Mouse (Mus musculus) mouse embryonic stem cell (cell line): ENCODE results near the gene Il25.
"Not testable (repeated sequence)": the region's sequence is repeated elsewhere in the genome, so short reads cannot be mapped to it uniquely, and the experiment has no call there.

ENCODE experiments used
- in situ Hi-C, 2 experiments: fragments of 300-500 bp; cut with MboI; formaldehyde crosslinking; loops; 1 replicate in 1 of 2; 3 replicates in 1 of 2; pipeline ENCODE4 v1.14.3; 2019 to 2020; ENCODE audit warnings: low sequenced_read_pairs in 2 of 2, low pct_unique_long_range_greater_than_20kb in 1 of 2, mixed read lengths in 1 of 2; ENCODE audit not compliant: unreplicated experiment in 1 of 2

The Il25 gene

DNA sequence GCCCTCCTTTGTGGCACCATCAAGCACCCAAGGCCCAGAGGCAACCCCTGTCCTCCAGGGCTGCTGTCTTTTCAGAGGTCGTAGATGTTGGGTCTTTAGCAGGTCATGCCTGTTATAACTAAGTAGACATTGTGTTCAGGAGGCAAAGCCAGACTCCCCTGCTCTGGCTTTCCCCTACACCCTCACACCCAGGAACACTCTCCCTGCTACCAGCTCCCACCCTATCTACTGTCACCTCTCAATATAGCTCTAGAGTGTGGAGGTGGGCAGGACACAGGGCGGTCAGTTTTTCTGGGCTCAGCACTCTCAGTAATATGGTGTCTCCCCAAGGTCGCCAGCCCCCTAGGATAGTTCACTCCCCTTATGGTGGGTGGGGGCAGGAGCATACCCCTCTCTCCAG, 35.4 kb downstream of the Il25 start:
- in situ Hi-C loops, result no loop called here

DNA sequence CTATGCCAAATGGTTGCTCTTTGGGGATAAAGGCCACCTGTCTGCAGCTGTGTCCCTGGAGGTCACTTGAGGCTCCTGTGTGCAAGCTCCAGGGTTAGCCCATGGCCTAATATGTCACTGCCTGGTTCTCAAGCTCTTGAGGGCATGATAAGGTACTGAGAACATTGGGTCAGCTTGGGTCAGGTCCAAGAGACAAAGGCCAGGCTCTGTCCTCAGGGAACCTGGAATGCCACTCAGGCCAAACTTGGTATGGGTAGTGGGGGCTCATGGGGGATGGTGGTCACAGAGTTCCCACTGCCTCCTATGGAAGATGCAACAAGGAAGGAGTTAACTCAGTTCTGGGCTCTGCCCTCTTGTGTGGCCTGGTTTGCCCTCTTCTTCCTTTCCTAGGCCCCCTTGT, 35.8 kb downstream of the Il25 start:
- in situ Hi-C loops, result no loop called here

DNA sequence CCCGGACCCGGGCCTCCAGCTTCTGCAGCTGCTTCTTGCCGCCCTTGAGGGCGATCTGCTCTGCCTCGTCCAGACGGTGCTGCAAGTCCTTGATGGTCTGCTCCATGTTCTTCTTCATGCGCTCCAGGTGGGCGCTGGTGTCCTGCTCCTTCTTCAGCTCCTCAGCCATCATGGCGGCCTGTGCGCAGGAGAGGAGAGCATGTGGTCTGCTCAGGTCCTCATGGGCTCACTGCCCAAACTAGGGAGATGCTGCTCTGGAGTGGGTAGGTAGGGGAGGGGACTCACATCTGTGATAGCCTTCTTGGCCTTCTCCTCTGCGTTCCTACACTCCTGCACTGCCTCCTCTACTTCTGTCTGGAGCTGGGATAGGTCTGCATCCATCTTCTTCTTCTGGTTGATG, 40.3 kb downstream of the Il25 start:
- in situ Hi-C loops, result not testable (repeated sequence)

DNA sequence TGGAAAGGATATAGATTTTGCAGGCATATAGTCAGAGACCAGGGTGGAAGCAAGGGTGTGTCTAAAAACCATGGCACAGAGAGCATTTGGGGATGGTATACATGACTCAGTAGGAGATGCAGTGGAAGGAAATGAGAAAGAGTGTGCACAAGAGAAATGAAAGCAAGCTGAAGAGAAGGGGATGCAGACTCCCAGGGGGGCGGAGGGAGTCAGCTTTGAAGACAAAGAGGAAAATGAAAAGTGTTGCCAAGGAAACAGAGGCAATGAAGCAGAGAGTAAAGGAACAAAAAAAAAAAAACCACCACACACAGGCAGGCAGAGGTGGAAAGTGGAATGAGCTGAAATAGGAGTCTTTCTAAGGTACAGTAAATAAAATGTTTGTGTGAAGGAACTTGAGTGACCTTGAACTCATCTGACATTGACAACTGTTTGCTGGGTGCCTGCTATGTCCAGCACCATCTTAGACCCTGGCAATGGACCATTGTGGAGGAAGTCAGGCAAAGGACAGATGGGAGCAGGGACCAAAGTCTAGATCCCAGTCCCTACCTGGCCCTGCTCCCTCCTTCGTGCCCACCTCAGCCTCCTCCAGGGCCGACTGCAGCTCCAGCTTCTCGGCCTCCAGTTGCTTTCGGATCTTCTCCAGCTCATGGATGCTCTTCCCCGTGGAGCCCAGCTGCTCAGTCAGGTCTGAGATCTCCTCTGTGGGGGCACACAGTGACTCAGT, 41.7 kb downstream of the Il25 start:
- in situ Hi-C loops, result no loop called here

DNA sequence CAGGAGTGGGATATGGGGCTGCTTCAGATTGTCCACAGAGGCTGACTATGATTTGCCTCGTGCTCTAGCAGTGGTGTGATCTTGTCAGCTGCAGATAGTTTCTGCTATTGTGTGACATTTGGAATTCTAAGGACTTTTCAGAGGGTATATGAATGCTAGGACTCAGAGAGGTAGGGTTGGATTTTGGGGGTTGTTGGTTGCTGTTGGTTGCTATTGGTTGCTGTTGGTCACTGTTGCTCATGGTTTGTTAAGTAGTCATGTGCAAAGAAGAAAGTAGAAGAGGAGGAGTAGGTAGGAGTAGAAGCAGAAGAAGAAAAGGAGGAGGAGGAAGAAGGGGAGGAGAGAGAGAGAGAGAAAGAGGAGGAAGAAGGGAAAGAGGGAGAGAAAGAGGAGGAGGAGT, 44.1 kb downstream of the Il25 start, which contains the start of gene Gm17428:
Gene Gm17428, plus strand, starts transcription at position 301 of the 400 bp plus-strand sequence.
- in situ Hi-C loops, result no loop called here

DNA sequence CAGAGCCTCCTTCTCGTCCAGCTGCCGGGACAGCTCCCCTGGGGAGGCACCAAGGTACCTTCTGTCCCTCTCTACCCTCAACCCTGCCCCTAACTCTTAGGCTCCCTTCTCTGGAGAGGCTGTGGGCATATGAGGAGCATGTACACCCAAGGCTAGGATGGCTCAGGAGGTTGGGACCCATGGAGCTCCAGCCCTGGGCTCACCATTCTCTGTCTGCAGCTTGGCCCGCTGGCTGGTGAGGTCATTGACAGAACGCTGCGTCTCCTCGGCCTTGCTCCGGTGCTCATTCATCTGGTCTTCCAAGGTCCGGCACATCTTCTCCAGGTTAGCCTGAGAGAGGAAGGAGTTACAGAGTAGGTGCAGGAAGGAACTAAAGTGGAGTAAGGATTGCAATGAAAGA, 46.2 kb downstream of the Il25 start:
- in situ Hi-C loops, result no loop called here

DNA sequence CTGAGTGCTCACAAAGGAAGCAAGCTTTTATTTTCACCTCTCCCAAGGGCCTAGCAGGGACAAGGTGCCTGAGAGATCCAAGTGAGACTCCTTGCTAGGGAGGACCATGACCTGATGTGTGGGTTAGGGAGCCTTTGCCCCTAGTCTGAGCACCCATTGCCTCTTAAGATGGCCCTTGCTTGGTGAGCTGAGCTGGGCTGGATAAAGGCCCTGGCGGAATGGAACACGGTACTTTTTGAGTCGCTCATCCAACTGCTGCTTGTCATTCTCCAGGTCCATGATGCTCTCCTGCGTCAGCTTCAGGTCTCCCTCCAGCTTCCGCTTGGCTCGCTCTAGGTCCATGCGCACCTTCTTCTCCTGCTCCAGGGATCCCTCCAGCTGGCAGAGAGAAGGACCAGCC, 49.4 kb downstream of the Il25 start:
- in situ Hi-C loops, result no loop called here
